Mouse (Mus musculus): ENCODE data around the gene Cyba. TPM values are rescaled to one million over a fixed set of nuclear protein-coding genes. Genes with fewer than 3 reads are reported as not detected.

Cyba gene
- total RNA-seq, 2 experiments from 2014 or later, result 10.0 to 10.2 TPM

DNA sequence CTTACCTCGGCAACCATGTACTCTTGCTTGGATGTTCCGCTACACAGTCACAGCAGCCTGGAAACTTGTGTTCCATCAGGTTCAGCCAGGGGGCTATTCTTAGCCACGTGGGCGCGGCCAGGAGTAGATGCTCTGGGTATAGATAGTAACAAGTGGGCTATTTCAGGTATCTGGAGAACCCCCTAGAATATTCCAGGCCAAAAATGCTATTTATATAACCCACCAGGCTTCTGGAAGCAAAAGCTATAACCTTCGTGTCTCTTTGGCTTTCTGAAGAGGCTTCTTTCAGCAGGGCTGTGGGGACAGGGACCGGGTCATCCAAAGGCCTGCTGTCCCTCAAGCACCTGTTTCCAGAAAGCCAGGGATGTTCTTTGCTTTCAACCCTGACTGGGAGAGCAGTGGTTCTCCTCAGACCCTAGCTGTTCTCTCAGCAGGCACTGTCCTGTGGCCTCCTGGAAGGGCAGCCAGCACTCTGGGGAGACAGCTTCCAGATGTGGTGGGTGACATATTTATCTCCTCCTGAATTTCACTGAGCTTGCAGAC lies 18.5 kb upstream of the Cyba start:
- no peak for DNase-seq

DNA sequence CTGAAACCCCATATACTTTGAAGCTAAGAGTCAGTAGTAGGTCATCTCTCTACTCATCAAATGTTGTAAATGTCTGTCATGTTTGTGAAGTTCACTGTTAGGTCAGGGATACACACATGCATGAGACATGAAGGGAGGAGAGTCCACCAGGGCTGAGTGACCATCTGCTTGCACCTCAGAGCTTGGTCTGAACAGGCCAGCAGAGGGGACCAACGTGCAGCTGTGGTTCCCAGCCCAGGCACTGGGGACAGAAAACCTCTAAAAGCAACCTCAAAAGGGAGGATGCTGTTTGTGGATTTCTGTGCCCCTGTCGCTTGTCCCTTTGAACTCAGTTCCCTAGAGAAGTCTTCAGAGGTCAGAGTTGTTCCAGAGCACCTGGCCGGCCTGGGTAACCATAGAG lies 12.5 kb upstream of the Cyba start:
- no peak for DNase-seq

DNA sequence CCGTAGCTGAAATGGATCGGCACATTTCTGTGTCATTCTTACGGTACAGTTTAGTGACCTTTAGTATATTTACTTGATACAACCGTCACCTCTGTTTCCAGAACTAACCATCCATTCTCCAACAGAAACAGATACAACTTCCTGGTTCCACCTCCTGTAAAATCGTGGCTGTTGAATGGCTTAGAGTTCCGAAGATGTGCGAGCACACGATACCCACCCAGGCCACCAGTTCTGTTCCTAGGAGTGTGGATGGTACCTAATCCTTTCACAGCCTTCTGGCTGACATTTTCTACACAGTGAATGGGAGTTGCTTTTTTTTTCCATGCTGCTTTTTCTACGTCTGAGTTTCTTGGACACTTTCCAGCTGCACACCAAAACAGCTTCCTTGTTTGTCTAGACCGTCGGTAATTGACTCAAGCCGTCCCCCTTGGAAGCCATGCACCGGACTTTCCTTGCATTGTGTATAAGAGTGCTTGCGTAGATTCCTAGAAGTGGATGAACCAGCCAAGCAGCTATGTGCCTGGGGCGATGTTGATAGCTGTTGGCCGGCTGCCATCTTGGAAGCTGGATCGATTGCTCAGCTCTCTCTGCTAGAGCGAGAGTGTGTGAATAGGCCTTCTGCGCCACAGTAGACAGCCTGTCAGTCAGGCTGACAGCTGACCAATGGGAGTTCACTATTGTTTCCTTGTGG lies 11.5 kb upstream of the Cyba start:
- peak; percentile 84 to 85 for DNase-seq

DNA sequence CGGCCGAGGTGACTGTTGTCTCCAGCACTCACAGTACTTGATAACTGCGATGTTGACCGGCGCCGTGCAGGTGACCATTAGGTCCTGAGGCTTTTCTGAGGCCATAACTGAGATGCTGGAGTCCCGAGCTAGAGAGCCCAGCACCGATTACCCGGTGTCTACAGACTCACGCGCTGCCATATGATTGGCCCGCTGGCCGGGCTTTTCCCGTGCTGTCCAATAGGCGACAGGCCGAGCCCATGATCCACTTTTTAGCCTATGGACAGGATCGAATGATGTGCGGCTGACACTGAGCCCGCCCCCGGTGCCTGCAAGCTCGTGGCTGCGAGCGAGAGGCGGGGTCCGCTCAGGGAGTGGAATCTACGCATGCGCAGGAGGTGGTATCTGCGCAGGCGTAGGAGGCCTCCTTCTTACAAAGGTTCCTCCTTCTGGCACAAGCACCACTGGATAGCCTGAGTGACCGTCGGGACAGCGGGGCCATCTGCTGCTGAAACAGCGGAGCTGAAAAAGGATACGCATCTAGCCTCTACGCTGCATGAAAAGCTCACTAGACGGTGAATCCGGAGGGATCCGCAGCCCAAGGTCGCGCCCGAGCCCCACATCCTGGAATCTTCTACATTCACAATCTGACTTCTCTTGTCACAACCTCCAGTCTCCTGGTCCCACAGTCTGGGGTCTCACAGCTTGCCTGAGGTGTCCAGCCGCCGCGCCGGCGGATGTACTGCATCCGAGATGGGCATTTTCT lies 10.7 kb upstream of the Cyba start, which contains the start of gene Mvd:
Mvd (minus strand) TSS at position 161 of the 745 bp plus-strand sequence.
- peak; percentile 98 to 99 for DNase-seq

- DNase-seq, result no peak
These were observed 10.1 kb upstream of the Cyba start for GRCm38 (mm10) chr8:122442781-122443180.

GRCm38 (mm10) chr8:122442356-122442755 lies 9.6 kb upstream of the Cyba start:
- no peak for DNase-seq

DNA sequence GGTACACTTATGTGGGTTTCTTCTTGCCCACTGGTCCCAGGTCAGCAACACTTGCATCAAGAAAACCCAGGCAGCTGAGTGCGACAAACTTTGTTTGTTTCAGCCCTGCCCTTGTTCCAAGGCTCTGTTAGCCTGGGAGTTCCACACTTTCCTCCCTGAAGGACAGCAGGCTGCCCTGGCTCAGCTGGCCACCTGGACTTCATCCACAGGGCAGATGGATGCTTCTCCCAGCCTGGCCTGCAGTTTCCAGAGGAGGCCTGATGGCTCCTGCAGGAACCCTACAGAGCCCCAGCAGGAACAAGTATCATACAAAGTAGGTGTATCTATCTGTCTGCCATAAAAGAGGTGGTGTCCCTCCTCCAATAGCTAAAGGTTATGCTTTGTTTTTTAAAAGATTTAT lies 8.6 kb upstream of the Cyba start:
- DNase-seq, result no peak

DNA sequence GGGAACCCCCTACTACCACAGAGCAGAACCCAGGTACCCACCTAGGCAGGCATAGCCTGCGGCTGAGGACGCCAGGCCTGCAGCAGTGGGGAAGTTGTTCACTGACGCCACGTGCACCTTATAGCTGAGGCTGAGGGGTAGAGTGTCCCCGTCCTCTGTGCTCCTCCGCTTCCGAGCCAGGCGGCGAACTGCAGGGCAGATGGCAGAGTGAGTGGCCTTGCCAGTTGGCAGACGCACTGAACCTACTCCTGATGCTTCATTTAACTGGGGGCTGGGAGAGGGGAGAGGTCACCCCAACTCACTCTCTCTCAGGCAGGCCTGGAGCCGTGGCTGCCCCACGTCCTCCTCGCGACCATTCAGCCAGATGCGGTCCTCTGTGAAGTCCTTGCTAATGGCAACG lies 6.6 kb upstream of the Cyba start:
- DNase-seq, result no peak

- no peak for DNase-seq
These were observed 5.1 kb upstream of the Cyba start for GRCm38 (mm10) chr8:122437708-122438331.

GRCm38 (mm10) chr8:122436586-122437125 lies 3.9 kb upstream of the Cyba start:
- no peak for DNase-seq

- DNase-seq, result no peak
These were observed 3.4 kb upstream of the Cyba start for GRCm38 (mm10) chr8:122436146-122436545.

DNA sequence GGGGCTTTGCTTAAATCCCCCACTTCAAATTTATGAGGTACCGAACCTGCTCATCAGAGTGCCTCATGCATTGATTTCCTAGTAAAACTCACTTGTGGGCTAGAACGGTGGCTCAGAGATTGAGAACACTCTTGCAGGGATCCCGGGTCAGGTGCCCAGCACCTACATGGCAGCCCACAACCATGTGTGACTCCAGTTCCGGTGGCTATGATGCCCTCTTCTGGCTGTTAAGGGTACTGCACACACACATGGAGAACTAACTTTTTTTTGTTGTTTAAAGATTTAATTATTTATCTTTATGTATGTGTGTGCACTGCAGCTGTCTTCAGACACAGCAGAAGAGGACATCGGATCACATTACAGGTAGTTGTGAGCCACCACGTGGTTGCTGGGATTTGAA lies 2.6 kb upstream of the Cyba start:
- no peak for DNase-seq

DNA sequence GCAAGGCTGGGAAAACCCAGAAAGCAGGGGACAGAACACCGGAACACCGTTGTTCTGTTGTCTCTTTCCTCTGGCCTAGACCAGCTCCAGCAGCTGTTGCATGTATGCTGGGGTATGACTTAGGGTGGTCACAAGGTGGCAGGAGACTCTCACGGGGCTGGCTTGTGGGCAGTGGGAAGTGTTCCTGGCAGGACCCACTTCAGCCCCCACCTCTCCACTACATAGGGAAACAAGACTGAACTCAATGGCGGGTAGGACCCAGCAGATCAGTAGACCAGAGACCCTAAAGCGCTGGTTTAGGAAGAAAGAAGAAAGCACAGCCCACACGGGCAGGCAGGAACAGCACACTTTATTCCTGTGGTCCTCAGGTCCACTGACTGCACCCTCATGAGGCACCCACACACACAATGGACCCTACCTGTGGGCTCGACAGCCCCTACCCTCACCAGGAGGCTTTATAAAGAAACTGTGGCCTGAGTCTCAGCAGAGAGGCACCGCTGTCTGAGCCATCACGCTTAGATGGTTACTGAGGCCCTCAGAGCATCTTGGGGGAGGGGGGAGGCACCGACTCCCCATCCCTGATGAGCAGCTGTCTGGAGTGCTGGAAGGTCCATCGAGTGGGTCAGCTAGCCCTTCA lies 657 bp upstream of the Cyba start:
- DNase-seq, result no peak

- no peak for DNase-seq
These were observed 862 bp downstream of the Cyba start for GRCm38 (mm10) chr8:122431694-122432442.

- no peak for DNase-seq
These were observed 2.1 kb downstream of the Cyba start for GRCm38 (mm10) chr8:122430646-122431045.

DNA sequence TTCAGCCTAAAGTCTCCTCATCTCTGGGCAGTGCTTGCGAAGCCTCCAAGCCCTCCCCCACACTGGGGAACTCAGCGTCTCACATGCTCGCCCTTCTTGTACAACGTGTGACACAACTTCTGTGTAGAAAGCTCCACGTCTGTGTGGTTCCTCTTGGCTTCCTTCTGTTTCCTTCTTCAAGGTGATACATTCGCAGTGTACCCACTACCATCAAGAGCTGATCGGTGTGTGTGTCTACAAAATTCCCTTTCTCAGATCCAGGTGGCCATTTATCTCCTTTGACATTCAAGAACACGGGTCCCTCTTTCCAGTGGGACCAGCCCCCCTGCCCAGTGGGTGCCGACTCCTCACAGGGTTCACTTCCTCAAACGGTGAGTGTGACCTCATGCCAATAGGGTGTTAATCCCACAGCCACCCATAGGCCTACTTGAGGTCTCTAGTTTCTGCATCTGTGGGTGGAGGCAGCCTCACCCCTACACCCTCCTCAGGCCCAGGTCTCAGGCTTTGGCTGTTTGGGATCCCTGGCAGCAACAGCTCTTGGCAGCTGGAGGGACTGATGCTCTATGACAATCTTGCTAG lies 2.6 kb downstream of the Cyba start:
- DNase-seq, result no peak

- no peak for DNase-seq
These were observed 4.6 kb downstream of the Cyba start for GRCm38 (mm10) chr8:122428163-122428562.

DNA sequence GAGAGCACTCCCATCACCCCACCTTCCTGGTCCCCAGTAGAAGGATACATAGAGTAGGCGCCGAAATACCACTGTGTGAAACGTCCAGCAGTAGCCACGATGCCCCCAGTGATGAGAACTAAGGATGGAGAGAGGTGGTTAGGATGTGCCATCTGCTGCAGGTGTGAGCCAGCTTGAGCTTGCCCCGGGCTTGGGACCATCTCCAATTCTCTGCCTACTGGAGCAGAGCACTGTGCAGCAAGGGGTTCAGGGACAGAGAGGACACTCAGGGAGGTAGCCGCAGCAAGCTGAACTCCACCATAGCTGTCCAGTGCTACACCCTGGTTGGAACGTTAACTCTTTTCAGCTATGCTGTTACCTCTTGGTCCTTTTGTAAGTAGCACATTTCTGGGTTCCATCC lies 5.1 kb downstream of the Cyba start:
- no peak for DNase-seq

DNA sequence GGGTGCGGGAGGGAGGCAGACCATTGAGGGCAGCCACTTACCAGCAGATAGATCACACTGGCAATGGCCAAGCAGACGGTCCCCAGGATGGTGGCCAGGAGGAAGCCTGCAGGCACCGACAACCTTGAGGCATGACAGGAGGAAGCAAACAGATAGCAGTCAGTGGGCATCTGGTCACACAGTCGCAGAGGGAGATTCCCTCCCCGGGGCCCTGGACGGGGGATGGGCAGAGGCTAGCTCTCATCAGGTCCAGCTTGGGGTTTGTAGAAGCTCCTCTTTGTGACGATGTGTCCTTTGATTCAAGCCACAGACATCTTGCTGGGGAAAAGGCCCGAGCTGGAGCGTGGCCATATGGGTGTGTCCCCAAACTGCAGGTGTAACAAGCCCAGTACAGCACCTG lies 6.6 kb downstream of the Cyba start:
- DNase-seq, result no peak

GRCm38 (mm10) chr8:122423659-122424058 lies 9.1 kb downstream of the Cyba start:
- DNase-seq, result no peak

- DNase-seq, result no peak
These were observed 9.5 kb downstream of the Cyba start for GRCm38 (mm10) chr8:122423217-122423616.

Measured in layer of hippocampus, postnatal 36 days (tissue).